Comparison of ENCODE assay signal across 8 mouse cellular contexts in the genomic region with DNA sequence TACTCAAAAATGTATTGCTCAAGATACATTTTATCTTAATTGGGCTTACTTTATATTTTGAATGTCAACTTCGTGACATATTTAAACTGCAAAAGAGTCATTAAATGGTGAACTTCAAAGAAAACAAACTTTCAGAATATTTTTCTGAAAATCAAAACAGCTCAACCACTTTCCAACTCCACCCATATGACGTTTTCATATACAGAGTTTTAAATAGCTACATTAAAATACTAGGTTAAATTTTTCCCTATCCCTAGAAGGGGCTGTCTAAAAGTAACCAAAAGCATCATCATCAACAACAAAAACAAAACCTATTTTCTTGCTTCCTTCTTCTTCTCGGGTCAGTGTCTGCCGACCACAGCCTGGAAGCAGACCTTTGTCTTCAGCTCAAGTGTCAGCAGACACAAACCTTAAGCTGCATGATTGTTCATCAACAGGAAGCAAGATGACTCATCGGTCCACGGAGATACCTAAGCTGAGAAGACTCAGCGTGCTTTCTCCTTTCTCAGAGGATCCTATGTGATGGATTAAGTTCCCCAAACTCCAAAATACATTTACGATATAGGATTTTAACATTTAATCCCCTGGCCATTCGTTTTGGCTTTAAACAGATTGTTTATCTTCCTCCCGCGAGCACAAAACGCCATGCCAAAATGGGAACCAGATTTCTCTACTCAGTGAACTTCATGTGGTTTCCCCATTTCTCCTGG.
DNase-seq lines count a peak whose midpoint lies in the region; ATAC-seq and TF ChIP-seq lines count a peak whose summit lies in the region.

No protein-coding gene starts in this region.

- no peaks in the 10 kb centered on the region for H3K36me3 ChIP-seq in heart, embryonic 15.5 days
- H3K36me3 ChIP-seq in lung, postnatal 0 days (ENCODE audit: insufficient read depth, low read length): no peaks in the 10 kb centered on the region
- no peaks in the 10 kb centered on the region for H3K36me3 ChIP-seq in midbrain, embryonic 15.5 days (replicated peaks)

- peak; percentile 64 to 66 for DNase-seq in heart, adult 18-20 months
- DNase-seq in heart, postnatal 14 days: no peak
- DNase-seq in MN1 (ENCODE audit: low spot score): peak; percentile 76
- peak; percentile 85 for DNase-seq in lung, postnatal 0 days (ENCODE audit: low spot score)
- no peak for DNase-seq in retina, embryonic 14.5 days (ENCODE audit: low spot score)

- H3K4me2 ChIP-seq in heart, embryonic 15.5 days: peak overlapping the region; percentile 44
- peak overlapping the region; percentile 20 for H3K4me2 ChIP-seq in lung, postnatal 0 days (replicated peaks; ENCODE audit: low read depth, low read length)
- no peak overlapping the region for H3K4me2 ChIP-seq in midbrain, embryonic 15.5 days

- H3K4me1 ChIP-seq in heart, embryonic 15.5 days (replicated peaks): peaks cover 26% of the 10 kb centered on the region
- no peaks in the 10 kb centered on the region for H3K4me1 ChIP-seq in lung, postnatal 0 days (ENCODE audit: insufficient read depth, low read depth, low read length)
- H3K4me1 ChIP-seq in midbrain, embryonic 15.5 days: peaks cover 12% of the 10 kb centered on the region

- 27% methylated on average over 12 of the region's 12 CpGs for WGBS in heart, embryonic 15.5 days
- WGBS in lung, postnatal 0 days: 34% methylated on average over 12 of the region's 12 CpGs
- 75% methylated on average over 12 of the region's 12 CpGs for WGBS in midbrain, embryonic 15.5 days

- H3K9me3 ChIP-seq in heart, embryonic 15.5 days (replicated peaks): no peaks in the 10 kb centered on the region
- H3K9me3 ChIP-seq in lung, postnatal 0 days (ENCODE audit: low read length): no peaks in the 10 kb centered on the region
- H3K9me3 ChIP-seq in midbrain, embryonic 15.5 days: no peaks in the 10 kb centered on the region

- no peak overlapping the region for H3K9ac ChIP-seq in heart, embryonic 15.5 days
- H3K9ac ChIP-seq in lung, postnatal 0 days (replicated peaks; ENCODE audit: low read depth): no peak overlapping the region
- no peak overlapping the region for H3K9ac ChIP-seq in midbrain, embryonic 15.5 days

- TF ChIP-seq CTCF in lung, postnatal 0 days (IDR thresholded peaks at IDR 0.05): no peak

- H3K27ac ChIP-seq in heart, embryonic 15.5 days: peak overlapping the region; percentile 53
- H3K27ac ChIP-seq in lung, postnatal 0 days (ENCODE audit: low read length): peak overlapping the region; percentile 61
- H3K27ac ChIP-seq in midbrain, embryonic 15.5 days: no peak overlapping the region

- H3K27me3 ChIP-seq in heart, embryonic 15.5 days: no peaks in the 10 kb centered on the region
- H3K27me3 ChIP-seq in lung, postnatal 0 days (replicated peaks; ENCODE audit: insufficient read depth, low read length): no peaks in the 10 kb centered on the region
- no peaks in the 10 kb centered on the region for H3K27me3 ChIP-seq in midbrain, embryonic 15.5 days (replicated peaks)

- TF ChIP-seq EP300 in lung, postnatal 0 days (IDR thresholded peaks at IDR 0.05): peak; percentile 55

- intact Hi-C loops in heart, postnatal 14 days (cut with DNase I): no loop called here

- no peak for ATAC-seq in heart, embryonic 15.5 days (replicated peaks; ENCODE audit: insufficient number of reproducible peaks, insufficient read depth, low FRiP score, low read depth)
- peak; percentile 86 for ATAC-seq in lung, postnatal 0 days
- no peak for ATAC-seq in midbrain, embryonic 15.5 days (replicated peaks)
- no peak for ATAC-seq in erythroid progenitor cell, adult 5-6 weeks (replicated peaks; ENCODE audit: low FRiP score, poor library complexity, severe bottlenecking)

- H3K4me3 ChIP-seq in heart, embryonic 15.5 days: no peak overlapping the region
- no peak overlapping the region; the same call in 1 of the 2 replicates for H3K4me3 ChIP-seq in lung, postnatal 0 days (ENCODE audit: low read depth, low read length)
- no peak overlapping the region for H3K4me3 ChIP-seq in midbrain, embryonic 15.5 days

Comparison
In these comparisons a context has a peak if more than half of its experiments do, and no peak if none do; other contexts are left out.
1. DNase-seq: peak in heart, adult 18-20 months (2 of 2), MN1 (single experiment) and lung, postnatal 0 days (single experiment); none in heart, postnatal 14 days (0 of 2) and retina, embryonic 14.5 days (single experiment).